Mouse (Mus musculus): Measurements from ENCODE around the gene Arhgap24.
"Not testable (repeated sequence)": the region's sequence is repeated elsewhere in the genome, so short reads cannot be mapped to it uniquely, and the experiment has no call there.

Arhgap24 gene

GRCm38 (mm10) chr5:102810366-102810957 lies 329.3 kb downstream of the Arhgap24 start:
- DNase-seq: no peak

DNA sequence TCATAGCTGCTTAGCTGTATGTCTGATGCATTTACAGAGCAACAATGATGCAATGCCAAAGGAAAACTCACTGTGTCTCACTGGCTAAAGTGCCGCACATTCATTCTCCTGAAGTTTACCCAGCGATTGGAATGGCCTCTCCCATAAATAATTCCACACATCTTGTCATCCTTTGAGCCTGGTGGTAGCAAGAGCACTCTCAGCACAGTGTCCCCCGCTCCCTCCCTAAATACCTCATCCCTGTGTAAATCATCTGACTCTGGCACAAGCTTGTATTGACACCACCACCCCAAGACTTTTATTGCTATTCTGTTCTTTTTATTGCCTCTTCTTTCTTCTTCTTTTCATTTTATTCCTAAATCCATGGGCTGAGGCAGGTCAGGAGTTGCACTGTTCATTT lies 332.1 kb downstream of the Arhgap24 start:
- DNase-seq: no peak

DNA sequence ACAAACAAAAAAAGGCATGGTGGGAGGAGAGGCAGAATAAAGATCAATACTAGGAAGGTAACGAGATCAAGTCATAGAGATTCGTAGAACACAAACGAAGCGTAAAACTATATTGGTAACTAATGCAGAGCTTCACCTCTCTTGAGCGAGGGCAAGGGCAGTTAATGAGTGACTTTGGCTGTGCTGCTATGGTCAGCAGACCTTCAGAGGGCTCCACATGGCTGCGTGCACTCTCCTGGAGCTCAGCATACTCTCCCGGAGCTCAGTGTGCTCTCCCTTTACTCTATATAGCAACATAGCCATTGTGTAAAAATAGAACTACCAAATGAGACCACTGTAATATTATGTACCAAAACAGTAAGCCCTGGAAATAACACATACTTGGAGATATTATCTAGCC lies 336.4 kb downstream of the Arhgap24 start:
- no peak for DNase-seq

GRCm38 (mm10) chr5:102825538-102825937 lies 344.3 kb downstream of the Arhgap24 start:
- no peak for DNase-seq

DNA sequence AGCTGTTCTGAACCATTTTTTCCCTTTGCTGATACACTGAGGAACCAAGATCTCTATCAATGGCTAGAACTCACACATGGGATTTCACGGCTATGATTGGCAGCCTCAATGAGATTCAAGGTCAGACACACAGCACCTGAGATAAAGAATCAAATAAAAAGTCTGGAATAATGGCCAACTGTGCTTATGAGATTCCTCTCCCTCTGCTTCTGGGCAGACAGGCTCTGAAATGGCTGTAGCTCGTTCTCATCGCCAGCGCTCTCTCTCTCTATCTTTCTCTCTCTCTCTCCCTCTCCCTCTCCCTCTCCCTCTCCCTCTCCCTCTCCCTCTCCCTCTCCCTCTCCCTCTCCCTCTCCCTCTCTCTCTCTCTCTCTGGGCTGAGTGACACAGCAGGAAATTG lies 357.9 kb downstream of the Arhgap24 start:
- no peak for DNase-seq

DNA sequence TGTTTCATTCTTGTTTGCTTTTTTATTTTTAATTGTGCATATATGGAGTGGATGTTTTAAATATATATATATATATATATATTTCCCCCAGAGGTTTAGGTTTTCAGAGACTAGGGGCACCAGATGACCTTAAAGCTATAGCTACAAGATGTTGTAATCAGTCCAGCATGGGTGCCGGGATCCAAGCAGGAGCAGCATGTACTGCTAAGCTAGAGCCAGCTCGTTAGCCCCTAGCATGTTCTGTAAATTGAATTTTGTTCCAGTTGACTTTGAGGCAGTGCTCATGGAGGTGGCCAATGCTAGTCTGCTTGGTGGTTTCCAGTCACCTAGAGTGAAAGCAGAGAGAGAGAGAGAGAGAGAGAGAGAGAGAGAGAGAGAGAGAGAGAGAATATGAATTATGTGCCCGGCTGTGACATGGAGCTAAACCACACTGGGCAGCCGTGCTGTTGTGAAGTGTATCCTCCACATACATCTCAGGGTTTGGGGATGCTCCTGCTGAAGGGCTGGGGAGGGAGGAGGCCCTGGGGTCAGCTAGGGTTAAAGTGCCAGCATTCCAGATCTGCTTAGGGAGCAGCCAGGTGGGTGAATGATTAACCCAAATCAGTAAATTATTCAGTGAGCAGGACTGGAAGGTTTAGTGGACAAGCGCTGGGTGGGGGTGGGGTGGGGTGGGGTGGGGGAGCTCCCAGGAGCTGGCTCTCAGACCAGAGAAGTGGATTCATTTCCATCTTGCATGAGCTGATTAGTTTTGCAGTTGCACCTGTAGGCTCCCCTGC lies 362.9 kb downstream of the Arhgap24 start:
- DNase-seq: no peak

GRCm38 (mm10) chr5:102844731-102845598 lies 363.8 kb downstream of the Arhgap24 start:
- peak; percentile 6 to 10 for DNase-seq

GRCm38 (mm10) chr5:102845800-102846199 lies 364.6 kb downstream of the Arhgap24 start:
- DNase-seq: no peak

DNA sequence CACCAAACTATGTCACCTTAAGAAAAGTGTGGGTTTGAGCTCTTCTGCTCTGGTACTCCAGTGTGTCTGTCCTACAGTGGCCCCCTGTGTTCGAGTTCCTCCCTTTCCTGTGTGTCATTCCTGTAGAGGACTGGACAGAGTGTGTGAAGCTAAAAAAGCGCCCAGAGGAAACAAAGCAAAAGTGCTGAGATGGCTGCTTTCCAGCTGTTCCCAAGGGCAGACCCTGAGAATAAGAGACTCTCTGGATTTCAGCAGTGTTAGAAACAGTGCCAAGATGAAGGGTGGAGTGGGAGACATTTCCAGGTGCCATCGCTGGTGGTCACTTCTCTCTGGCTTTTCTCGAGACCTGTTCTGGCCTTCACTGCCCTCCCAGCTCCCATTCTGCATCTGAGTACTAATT lies 366.7 kb downstream of the Arhgap24 start:
- no peak for DNase-seq

GRCm38 (mm10) chr5:102851761-102852160 lies 370.6 kb downstream of the Arhgap24 start:
- no peak for DNase-seq

DNA sequence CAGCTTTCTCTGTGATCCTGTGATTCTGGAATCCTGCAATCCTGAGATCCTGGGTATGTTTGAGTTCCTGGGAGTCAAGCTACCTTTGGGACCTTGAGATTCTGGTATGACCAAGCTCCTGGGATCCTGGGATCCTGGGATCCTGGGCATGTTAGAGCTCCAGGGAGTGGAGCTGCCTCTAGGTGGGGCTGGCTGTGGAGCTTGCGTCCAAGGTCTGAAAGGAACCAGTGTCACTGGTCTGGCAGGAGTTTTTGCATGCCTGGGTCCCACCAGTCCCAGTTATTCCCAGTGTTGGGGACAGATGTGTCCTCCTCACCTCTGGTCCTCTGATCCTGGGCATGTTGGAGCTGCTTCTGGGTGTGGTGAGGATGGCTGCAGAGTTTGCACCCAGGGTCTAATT lies 372.6 kb downstream of the Arhgap24 start:
- no peak for DNase-seq

GRCm38 (mm10) chr5:102855805-102856204 lies 374.6 kb downstream of the Arhgap24 start:
- DNase-seq: no peak

GRCm38 (mm10) chr5:102858047-102858446 lies 376.9 kb downstream of the Arhgap24 start:
- DNase-seq: no peak

GRCm38 (mm10) chr5:102859749-102860148 lies 378.6 kb downstream of the Arhgap24 start:
- DNase-seq: no peak

DNA sequence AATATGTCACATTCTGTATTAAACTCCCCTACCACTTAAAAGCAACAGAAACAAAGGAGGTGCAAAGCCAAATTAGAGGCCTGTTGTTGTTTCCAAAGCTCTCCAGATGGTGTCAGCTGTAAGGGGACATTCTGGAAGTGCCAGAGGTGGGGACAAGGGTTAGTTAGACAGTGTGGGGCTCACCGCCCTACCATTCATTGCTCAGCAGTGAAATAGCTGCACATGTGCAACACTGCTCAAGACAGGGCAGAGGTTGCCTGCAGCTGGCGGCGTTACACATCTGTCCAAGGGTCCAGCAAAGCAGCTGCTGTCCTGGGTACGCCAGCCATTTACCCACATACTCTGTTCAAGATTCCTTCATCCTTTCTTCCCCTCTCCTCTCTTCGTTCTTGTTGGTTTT lies 387.0 kb downstream of the Arhgap24 start:
- no peak for DNase-seq

GRCm38 (mm10) chr5:102872996-102873395 lies 391.8 kb downstream of the Arhgap24 start:
- DNase-seq: not testable (repeated sequence)

DNA sequence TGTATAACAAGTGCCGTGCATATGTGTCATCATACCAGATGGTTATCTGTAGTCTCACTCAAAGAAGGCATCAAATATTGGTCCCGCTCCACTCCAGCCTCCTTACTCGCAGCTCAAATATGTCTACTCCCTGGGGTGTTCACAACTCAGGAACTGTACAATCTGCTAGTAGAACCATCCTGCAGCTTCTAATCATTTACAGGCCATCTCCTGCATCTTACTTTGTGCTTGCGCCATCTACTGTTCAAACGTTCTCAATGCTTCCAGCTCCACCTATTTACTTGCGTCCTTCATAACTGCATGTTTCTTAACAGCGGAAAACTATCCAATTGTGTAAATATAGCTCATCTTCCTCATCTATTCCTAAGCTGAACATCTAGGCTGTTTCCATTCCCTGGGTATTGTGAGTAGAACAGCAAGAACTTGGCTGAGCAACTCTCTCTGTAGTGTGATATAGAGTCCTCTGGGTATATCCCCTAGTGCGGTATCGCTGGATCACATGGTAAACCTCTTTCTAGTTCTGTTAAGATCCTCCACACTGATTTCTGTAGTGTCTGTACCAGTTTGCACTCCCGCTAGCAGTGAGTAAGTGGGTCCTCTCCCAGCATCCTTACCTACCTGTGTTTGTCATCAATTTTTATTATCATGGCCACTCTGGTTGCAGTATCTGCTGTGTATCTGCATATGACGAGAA lies 393.6 kb downstream of the Arhgap24 start:
- DNase-seq: no peak

DNA sequence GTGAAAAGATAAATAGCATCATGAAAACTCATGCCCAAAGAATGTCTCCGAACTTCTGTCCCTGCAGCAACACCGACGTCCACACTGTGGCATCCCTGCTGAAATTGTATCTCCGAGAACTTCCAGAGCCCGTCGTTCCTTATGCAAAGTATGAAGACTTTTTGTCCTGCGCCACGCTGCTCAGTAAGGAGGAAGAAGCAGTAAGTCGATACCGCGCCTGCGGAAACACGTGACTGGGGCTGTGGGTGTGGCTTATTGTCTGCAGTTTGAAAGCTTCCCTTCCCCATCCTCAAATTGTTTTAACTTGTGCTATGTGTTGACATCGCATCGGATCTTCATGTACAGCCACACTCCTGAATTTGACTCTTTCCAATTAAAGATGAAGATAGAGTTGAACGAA lies 394.4 kb downstream of the Arhgap24 start:
- DNase-seq: no peak

- DNase-seq: no peak
These were observed 407.4 kb downstream of the Arhgap24 start for GRCm38 (mm10) chr5:102888482-102889162.

- DNase-seq: no peak
These were observed 407.9 kb downstream of the Arhgap24 start for GRCm38 (mm10) chr5:102889163-102889488.

DNA sequence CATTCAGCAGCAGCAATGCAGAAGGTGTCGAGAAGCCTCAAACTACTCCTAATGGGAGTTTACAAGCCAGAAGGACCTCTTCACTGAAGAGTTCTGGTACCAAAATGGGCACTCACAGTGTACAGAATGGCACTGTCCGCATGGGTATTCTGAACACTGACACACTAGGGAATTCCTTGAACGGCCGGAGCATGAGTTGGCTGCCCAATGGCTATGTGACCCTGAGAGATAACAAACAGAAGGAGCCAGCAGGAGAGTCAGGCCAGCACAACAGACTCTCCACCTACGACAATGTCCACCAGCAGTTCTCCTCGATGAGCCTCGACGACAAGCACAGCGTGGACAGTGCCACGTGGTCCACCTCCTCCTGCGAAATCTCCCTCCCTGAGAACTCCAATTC lies 411.0 kb downstream of the Arhgap24 start:
- DNase-seq: no peak

- DNase-seq: no peak
These were observed 417.1 kb downstream of the Arhgap24 start for GRCm38 (mm10) chr5:102898301-102898700.
